Mouse (Mus musculus): ENCODE data around the gene Itpa.

Gene Itpa

DNA sequence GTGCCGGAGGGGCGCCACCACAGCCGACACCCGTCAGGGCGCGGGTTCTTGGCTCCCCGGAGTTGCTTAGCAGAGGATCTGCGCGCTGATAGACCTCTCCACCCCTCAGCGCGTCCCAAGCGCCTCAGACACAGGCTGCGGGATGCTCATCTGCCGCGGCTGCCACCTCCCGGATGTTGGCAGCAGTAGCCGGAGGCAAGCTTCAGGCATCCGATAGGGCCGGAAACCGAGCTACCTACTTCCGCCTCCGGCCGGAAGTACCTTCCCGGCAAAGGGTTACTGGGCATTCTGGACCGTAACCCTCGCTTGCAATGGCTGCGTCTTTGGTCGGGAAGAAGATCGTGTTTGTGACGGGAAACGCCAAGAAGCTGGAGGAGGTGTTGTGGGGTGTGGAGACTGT lies at the start of gene Itpa:
TSS of gene Itpa (plus strand) at position 52 of the 400 bp plus-strand sequence.
- under 1% methylated on average over 31 of the region's 31 CpGs for WGBS

DNA sequence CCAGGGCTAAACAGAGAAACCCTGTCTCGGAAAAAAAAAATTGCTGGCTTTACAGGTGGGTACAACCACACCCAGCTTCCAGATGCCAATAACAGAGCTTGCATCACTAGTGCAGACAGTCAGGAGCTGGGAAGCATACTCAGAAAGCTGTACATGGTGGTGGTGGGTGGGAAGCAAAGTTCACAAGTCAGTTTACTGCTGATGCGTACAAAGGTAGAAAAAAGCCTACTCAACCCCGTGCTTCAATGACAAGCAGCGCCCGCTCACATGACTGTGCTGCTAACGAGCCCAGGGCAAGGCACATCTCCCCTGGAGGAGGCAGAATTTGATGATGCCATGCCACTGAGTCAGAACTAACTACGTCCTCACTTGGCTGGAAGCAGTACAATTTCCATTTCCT lies 48.4 kb upstream of the Itpa start:
- WGBS: 68% methylated on average over 7 of the region's 7 CpGs

DNA sequence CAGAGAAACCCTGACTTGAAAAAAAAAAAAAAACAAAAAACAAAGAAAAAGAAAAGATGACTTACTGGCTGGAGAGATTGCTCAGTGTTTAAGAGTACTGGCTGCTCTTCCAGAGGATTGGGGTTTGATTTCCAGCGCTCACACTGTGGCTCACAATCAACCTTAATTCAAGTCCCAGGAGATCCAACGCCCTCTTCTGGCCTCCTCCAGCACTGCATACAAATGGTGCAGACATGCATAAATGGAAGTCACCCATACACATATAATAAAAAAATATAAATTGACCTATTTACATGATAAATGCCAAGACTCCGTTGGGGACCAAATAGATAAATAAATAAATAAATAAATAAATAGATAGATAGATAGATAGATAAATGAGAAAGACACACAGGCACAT lies 39.0 kb upstream of the Itpa start:
- 63% methylated on average over 3 of the region's 3 CpGs for WGBS

DNA sequence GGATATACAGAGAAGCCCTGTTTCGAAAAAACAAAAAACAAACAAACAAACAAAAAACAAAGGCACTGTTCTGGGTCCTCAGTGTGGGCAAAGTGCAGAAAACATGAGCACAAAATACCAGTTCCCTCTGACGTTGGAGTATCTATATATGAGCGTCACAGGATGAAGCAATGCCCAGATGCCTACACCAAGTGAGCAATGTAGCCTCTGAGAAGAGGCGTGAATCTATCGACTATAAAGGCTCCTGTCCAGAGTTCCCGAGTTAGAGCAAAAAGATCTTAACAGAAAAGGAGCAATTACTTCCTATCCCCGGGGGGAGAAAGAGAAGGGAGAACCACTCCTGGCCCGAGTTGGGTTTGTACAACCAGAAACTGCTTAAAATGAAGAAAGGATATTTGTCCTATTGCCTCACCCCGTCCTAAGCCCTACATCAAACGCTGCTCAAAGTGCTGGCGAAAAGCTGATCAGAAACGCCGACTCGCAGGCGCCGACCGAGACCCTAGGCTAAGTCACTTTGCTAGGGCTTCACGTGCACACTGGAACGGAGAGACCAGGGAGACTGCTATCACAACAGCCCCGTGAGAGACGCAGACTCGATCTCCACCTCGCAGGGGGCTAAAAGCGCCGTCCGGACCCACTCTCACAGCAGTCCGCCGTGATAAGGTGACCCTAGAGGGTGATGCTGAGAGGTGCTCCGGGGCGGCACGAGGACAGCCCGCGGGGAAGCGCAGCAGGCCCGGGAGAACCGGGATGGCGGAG lies 38.2 kb upstream of the Itpa start:
- WGBS: 2% methylated on average over 37 of the region's 37 CpGs

DNA sequence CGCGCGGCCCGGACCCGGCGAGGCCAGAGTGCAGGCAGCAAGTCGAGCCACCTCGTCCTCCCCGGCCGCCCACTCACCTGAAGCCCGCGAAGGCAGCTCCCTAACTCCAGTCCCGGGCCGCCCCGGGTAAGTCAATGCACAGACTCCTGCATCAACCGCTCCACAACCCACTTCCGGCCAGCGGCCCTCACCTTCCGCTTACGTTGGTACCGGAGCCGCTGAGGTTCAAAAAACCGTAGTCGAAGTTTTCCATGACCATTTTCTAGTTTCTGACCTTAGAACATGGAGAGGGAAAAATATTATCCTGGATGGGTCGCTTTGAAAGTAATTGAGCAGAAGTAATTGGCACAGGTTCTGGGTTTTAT lies 37.6 kb upstream of the Itpa start, which contains the start of the genes Fastkd5 and Ubox5:
TSS of gene Fastkd5 (minus strand) at position 189 of the 365 bp plus-strand sequence.
TSS of gene Ubox5 (minus strand) at position 200 of the 365 bp plus-strand sequence.
- under 1% methylated on average over 25 of the region's 25 CpGs for WGBS

DNA sequence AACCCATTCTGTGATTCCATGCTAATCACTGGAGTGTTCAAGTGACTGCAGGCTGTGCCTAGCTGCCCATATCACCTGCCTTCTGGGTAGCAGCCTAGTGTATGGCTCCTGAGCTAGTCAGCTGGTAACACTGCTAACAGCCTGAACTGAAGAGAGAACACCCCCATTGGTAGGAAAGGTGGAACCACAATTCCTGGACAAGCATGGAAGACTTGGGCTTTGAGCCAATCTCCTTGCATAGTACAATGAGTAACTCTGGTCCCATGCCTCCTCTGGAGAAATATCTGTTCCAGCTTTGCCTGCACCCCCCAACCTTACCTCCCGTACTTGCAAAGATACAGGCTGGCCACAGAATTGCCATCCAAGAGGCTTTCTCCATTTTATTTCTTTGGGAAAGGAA lies 35.0 kb upstream of the Itpa start:
- WGBS: 30% methylated on average over 1 of the region's 1 CpGs

DNA sequence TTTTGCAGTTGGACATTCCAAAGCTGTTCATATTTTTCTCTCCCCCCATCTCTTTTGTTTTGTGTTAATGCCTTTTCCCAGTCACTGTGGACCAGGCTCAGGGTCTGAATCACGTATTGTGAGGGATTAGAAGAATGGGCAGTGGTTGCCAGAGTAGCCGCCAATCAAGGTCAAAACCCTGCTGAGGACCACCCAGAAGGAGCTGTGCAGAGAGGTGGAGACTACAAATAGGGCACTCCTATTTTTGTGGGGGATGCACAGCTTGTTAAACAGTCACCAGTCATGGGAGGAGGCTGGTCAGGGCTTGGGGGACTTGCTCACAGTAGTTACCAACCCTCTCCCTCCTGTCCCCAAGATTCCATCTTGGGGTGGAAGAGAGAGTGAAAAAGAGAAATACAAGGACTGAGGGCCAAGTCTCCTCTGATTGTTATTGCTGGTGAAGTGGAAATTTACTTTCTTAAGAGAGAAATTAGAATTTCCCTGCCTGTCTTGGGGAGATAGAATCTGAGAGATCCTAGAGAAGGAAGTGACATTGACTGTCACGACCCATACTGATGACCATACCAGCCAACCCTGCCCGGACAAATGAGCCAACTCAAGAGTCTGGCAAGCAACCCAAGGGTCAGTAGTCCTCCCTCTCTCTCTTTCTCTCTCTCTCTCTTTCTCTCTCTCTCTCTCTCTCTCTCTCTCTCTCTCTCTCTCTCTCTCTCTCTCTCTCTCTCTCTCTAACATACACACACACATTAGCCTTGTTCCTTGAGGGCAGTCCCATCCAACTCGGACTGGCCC lies 34.3 kb upstream of the Itpa start:
- WGBS: 53% methylated on average over 5 of the region's 5 CpGs

DNA sequence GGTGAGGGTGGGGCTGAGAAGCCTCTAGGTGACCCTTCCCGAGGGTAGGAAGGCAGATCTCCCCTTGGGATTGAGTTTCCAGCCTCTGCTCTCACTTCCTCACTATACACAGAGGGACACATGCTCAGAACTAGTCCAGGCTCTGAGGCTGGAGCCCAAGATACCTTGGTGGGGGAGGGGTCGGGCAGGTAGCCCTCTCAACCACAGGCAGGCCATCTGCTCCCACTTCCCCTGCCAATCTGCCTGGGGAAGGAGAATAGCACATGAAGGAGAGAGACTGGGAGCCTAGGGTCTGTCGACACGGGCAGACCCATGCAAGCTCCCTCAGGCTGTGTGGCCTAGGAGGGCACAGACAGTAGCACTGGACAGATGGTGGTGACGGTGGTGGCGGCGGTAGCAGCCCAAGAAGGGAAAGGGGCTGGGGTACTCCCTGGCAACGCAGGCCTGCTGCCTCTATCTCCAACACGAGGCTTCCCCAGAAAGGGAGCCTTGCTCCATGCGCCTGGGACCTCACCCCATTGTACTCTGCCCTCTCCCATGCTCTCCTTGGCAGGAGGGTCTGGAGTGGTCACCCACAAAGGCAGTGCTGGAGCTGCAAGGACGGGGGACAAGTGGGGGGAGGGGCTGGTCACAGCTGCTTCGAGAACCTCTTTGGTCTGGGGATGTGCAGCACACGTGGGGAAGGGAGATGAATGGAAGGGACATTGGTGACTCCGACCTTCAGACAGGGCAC lies 33.2 kb upstream of the Itpa start:
- WGBS: 45% methylated on average over 14 of the region's 14 CpGs

DNA sequence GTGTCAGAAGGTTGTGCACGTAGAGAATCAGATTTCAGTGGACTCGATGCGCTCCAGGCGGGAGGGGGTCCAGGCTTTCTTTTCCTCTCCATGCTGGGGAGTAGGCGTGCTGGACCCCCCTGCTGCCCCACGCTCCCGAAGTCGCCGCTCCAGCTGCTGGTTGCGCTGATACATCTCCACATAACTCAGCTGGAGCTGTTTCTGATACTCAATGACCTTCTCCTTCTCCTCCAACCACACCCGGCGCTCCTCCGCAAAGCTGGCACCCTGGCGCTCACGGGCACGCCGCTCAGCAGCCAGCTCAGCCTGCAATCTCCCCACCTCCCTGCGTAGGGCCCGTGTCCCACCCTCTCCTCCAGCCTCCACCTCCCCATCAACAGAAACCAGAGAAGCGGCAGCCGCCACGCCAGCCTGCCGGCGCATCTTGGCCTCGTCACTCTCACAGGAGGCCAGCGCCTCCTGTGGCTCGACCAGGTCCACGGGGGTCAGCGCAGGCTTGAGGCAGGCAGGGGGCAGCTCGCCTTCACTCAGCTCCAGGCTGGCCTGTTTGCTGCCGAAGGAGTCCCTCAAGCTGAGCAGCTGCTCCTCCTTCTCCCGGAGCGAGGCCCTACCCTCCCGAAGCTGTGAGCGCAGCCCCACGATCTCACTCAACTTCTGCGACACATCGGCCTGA lies 32.5 kb upstream of the Itpa start:
- 37% methylated on average over 38 of the region's 38 CpGs for whole genome bisulfite sequencing

DNA sequence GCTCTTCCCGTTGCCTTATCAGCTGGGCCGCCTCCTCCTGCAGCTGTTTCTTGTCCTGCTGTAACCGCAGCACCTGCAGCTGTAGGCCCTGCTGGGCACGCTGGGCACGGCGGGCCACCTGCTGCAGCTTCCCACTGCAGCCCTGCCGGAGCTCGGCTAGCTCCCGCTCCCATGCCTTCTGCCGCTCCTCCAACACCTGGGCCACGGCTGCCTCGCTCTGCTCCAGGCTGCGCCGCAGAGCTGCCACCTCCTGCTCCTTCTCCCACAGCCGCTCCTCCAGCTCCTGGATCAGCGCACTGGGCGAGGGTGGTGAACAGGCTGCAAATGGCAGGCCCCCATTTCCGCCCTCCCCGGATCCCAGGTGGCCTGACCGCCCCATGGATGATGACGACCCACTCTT lies 31.6 kb upstream of the Itpa start:
- WGBS: 46% methylated on average over 21 of the region's 21 CpGs

DNA sequence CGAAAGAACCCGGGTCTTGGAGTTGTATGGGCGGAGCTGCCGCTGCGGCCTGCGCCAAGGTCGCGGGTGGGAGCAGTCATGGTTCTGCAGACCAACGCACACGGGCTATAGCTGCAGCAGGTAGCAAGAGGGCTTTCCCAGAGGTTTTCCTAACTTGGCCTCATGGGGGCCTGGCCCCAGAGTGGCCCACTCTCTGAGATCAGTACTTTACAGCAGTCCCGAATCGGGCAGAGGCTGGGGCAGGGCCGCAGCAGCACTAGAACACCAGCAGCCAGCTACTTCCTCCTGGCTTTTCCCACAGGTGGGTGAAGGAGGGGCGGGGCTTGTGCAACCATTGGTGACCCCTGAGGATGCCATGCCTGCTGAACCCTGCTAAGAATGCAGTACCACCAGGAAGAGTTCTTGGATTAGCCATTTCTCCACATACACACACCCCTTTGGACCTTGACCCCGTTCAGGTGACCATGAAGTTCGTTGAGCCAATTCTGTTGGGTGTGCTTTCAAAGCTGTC lies 29.3 kb upstream of the Itpa start:
- WGBS: 57% methylated on average over 16 of the region's 16 CpGs

DNA sequence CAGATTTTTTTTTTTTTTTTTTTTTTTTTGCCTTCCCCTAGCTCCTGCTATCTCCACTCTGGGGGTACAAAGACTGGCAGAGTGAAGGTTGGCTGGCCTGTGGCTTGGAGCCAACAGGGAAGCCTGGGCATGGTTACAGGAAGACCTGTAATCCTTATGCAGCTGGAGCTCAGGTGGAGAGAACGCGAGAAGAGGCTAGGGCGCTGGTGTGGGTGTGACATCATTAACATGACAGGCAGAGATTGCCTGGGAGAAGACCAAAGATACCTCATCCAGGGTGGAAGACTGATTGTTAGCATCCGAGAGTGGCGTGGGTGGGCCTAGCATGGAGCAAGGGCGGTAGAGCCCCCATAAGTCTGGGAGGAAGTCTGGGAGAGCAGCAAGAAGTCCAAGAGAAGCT lies 28.1 kb upstream of the Itpa start:
- WGBS: 56% methylated on average over 6 of the region's 6 CpGs

DNA sequence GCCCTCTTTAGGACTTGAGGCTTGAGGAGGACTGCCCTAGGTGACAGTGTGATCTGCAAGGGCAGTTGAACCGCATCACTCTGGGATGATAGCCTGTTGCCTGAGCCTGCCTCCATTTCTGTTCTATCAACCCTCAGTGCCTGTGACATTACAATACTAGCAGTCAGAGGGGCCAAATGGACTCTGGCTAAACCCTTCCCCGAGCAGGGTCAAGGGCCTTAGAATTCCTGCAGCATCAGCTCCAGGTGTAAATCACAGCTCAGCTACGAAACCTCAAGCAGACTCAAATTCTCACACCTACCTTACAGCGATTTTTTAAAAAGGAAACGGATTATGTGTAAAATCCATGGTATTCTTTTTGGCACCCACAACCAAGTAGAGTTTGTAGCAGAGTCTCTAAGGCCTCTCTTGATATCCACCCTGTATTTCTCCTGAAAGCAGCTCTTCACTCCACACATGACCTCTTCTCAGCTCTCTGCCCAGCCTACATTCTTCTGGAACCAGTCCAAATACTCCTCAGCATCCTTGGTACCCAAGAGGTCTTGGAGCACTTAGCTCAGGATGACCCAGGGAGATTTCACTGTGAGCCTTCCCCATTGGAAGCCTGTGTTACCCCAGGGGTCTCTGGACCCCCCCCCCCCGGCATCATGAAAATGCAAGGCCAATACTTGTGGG lies 25.9 kb upstream of the Itpa start:
- 48% methylated on average over 6 of the region's 6 CpGs for WGBS

DNA sequence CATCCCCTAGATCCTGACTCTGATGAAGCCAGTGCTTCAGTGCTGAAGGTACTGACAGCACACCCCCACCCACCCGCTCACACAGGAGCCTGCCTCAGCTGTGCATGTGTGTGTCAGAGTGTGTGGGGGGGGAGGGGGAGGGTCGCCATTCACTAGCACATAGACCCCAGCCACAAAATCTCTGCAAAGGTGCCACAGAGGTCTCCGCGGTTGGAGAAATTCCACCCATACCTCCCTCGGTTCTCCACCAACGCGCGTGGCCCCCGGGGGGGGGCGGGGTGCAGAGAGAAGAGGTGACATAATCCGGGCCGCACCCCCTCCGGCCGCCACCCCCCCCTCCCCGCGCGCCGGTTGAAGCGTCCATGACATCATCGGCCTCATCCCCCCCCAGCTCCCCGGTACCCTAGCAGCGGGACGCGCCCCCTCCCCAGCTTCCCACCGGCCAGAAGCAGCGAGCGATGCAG lies 25.2 kb upstream of the Itpa start:
- 1% methylated on average over 26 of the region's 27 CpGs for WGBS

DNA sequence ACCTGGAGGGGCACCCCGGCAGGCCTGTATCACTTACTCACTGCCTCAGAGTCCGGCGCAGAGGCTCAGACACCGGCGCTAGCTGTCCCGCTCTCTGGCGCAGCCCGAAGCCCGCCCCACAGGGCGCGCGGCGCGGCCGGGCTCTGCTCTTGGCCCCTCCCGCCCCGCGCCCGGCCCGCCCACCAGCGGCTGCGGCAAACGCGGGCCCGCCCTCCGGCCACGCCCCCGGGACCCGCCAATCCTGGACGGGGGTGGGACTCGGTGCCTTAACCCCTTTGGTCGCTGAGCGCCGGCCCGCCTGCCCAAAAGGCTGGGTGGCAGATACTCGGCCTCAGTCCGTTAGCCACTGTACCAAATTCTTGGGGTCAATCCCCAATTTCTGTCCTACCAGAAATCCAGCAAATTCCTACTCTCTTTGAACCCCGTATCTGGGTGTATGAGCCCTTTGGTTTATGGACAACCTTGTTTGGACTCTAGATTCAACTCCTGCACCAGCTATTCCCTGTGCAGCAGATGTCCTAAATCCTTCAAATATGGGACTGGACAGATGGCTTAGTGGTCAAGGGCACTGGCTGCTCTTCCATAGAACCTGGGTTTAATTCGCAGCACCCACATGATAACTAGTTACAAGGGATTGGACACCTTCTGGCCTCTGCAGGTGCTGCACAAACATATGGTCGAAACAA lies 24.6 kb upstream of the Itpa start, which contains the start of gene Lzts3:
TSS of gene Lzts3 (minus strand) at position 120 of the 686 bp plus-strand sequence.
- WGBS: 3% methylated on average over 39 of the region's 40 CpGs

DNA sequence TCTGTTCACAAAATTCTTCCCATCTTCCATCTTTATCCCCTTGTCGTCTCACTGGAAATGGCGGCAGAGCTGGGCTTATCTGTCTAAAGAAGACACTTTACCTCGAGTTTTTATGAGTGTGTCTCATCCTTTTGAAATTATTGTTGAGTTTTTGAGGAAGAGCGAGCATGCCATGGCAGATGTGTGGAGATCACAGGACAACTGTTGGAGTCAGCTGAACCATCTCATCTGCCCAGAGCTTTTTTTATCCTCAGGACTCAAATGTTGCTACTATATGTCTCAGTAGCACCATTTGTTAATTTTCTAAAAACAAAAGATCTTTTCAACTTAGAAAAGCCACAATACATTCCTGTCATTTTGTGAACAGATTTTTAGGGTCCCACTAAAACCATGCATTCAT lies 22.2 kb upstream of the Itpa start:
- 77% methylated on average over 4 of the region's 4 CpGs for WGBS

DNA sequence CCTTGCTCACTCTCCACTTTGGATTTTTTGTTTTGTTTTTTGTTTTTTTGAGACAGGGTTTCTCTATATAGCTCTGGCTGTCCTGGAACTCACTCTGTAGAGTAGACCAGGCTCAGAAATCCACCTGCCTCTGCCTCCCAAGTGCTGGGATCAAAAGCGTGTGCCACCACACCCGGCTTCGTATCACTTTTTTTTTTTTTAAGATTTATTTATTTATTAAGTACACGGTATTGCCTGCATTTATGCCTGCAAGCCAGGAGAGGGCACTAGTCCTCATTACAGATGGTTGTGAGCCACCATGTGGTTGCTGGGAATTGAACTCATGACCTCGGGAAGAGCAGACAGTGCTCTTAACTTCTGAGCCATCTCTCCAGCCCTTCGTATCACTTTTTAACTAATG lies 18.4 kb upstream of the Itpa start:
- 80% methylated on average over 6 of the region's 6 CpGs for WGBS

DNA sequence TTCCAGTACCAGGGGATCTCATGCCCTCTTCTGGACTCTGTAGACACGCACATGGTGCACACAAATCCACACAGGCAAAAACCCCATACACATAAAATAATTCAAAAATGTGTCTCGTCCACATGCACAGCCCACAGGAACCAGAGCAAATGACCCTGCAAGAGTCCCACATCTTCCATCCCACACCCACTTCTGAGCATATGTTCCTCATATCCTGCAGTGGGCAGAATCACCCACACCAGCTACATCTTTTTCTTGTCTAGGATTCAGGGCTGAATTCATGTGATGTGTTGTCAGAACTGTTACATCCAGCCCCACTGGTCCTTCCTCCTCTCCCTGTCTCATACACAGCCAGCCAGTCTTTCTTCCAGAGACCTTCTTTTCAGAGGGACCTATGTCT lies 14.1 kb upstream of the Itpa start:
- WGBS: 76% methylated on average over 2 of the region's 2 CpGs

DNA sequence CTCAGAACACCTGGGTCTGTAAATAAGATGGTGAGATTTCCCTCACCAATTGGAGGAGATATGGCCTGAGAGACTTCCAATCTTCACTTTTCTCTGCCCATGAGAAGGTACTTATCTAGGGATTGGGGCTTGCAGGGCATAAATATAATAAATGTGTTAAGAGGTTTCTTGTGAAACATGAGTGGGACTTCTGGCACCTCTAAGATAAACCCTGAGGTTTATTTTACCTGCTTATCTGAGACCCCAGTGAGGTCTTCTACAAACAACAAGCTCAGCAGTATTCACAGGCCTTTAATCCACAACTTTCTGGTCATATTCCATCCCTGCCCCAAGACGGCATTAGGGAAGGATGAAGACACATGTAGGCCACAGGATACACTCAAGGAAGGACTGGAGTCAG lies 13.7 kb upstream of the Itpa start:
- WGBS: 90% methylated on average over 1 of the region's 1 CpGs

DNA sequence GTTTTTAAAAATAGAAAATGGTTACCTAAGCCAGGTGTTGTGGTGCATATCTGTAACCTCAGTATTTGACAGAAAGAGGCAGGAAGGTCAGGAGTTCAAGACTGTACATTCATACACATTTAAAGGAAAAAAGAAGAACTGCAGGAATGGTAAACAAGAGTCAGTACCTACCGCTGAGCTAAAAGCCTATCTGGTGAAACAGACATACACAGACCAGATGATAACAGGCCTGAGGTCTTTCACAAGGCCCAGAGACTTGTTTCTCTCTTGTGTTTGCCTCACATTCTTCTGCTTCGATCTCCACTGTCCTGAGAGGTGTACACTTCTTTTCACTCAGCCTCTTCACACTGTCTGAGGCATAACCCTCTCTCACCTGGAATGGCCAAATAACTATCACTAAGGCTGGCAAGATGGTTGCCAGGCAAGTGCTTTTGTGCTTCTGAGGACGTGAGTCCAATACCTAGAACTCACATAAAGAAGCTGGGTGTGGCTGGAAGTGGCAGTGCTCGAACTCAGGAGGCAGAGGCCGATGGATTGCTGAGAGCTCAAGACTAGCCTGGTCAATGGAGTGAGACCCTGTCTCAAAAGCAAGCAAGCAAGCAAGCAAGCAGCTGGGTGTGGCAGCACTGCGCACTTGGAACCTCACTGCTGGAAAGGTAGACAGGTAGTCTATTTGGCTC lies 11.6 kb upstream of the Itpa start:
- 91% methylated on average over 6 of the region's 6 CpGs for WGBS

Data from cerebral cortex, adult 2 months (tissue).